Mouse (Mus musculus): ENCODE data around the gene Rap1gap. TPM values are rescaled to one million over a fixed set of nuclear protein-coding genes. Genes with fewer than 3 reads are reported as not detected.

Rap1gap gene
- polyA plus RNA-seq, 1 experiment from 2014 or later = 4.4 TPM

- Histone ChIP-seq H3K36me3 (ENCODE audit: control insufficient read depth, insufficient read depth) (no peaks in the 10 kb centered on the region), H3K4me2 (ENCODE audit: low read depth, low read length) (no peak overlapping the region), H3K27ac (ENCODE audit: low read length) (no peak overlapping the region), H3K27me3 (ENCODE audit: control insufficient read depth, insufficient read depth, low read depth, low read length) (peaks cover 37% of the 10 kb centered on the region), H3K4me3 (ENCODE audit: low read depth, low read length) (no peak overlapping the region), H3K9me3 (replicated peaks; ENCODE audit: control insufficient read depth, low read length) (no peaks in the 10 kb centered on the region), H3K4me1 (ENCODE audit: control insufficient read depth, low read depth, low read length) (peaks cover 2% of the 10 kb centered on the region; the same call in 1 of the 2 replicates), H3K9ac (ENCODE audit: low read depth, low read length) (no peak overlapping the region)
- ATAC-seq (ENCODE audit: low read depth) = no peak
- 48% methylated on average over 5 of the region's 5 CpGs for WGBS (ENCODE audit: insufficient replicate concordance)
Measured at GRCm38 (mm10) chr4:137666283-137666957, 1.9 kb downstream of the Rap1gap start.

- peaks cover 37% of the 10 kb centered on the region for H3K27me3 ChIP-seq (ENCODE audit: control insufficient read depth, insufficient read depth, low read depth, low read length)
- H3K9me3 ChIP-seq (replicated peaks; ENCODE audit: control insufficient read depth, low read length) = no peaks in the 10 kb centered on the region
- H3K4me2 ChIP-seq (ENCODE audit: low read depth, low read length) = no peak overlapping the region
- ATAC-seq (ENCODE audit: low read depth) = no peak
- H3K4me3 ChIP-seq (ENCODE audit: low read depth, low read length) = no peak overlapping the region
- no peaks in the 10 kb centered on the region for H3K36me3 ChIP-seq (ENCODE audit: control insufficient read depth, insufficient read depth)
- peaks cover 2% of the 10 kb centered on the region; the same call in 1 of the 2 replicates for H3K4me1 ChIP-seq (ENCODE audit: control insufficient read depth, low read depth, low read length)
- no peak overlapping the region for H3K9ac ChIP-seq (ENCODE audit: low read depth, low read length)
- WGBS (ENCODE audit: insufficient replicate concordance) = 46% methylated on average over 8 of the region's 8 CpGs
- H3K27ac ChIP-seq (ENCODE audit: low read length) = no peak overlapping the region
Measured at GRCm38 (mm10) chr4:137666958-137667345, 2.4 kb downstream of the Rap1gap start.

- H3K9ac ChIP-seq (ENCODE audit: low read depth, low read length) = no peak overlapping the region
- peaks cover 2% of the 10 kb centered on the region; the same call in 1 of the 2 replicates for H3K4me1 ChIP-seq (ENCODE audit: control insufficient read depth, low read depth, low read length)
- H3K27ac ChIP-seq (ENCODE audit: low read length) = no peak overlapping the region
- no peak overlapping the region for H3K4me2 ChIP-seq (ENCODE audit: low read depth, low read length)
- H3K36me3 ChIP-seq (ENCODE audit: control insufficient read depth, insufficient read depth) = no peaks in the 10 kb centered on the region
- no peak overlapping the region for H3K4me3 ChIP-seq (ENCODE audit: low read depth, low read length)
- no peak for ATAC-seq (ENCODE audit: low read depth)
- H3K27me3 ChIP-seq (ENCODE audit: control insufficient read depth, insufficient read depth, low read depth, low read length) = peaks cover 37% of the 10 kb centered on the region
- no peaks in the 10 kb centered on the region for H3K9me3 ChIP-seq (replicated peaks; ENCODE audit: control insufficient read depth, low read length)
- WGBS (ENCODE audit: insufficient replicate concordance) = 38% methylated on average over 5 of the region's 5 CpGs
Measured at GRCm38 (mm10) chr4:137667747-137668146, 3.2 kb downstream of the Rap1gap start.

- peaks cover 5% of the 10 kb centered on the region; the same call in 1 of the 2 replicates for H3K27me3 ChIP-seq (ENCODE audit: control insufficient read depth, insufficient read depth, low read depth, low read length)
- 51% methylated on average over 13 of the region's 13 CpGs for WGBS (ENCODE audit: insufficient replicate concordance)
- H3K27ac ChIP-seq (ENCODE audit: low read length) = no peak overlapping the region
- no peak overlapping the region for H3K4me3 ChIP-seq (ENCODE audit: low read depth, low read length)
- H3K4me2 ChIP-seq (ENCODE audit: low read depth, low read length) = no peak overlapping the region
- H3K4me1 ChIP-seq (ENCODE audit: control insufficient read depth, low read depth, low read length) = no peaks in the 10 kb centered on the region
- H3K9ac ChIP-seq (ENCODE audit: low read depth, low read length) = no peak overlapping the region
- H3K36me3 ChIP-seq (ENCODE audit: control insufficient read depth, insufficient read depth) = no peaks in the 10 kb centered on the region
- no peaks in the 10 kb centered on the region for H3K9me3 ChIP-seq (replicated peaks; ENCODE audit: control insufficient read depth, low read length)
- no peak for ATAC-seq (ENCODE audit: low read depth)
Measured at GRCm38 (mm10) chr4:137671711-137672500, 7.4 kb downstream of the Rap1gap start.

- no peak overlapping the region for H3K4me3 ChIP-seq (ENCODE audit: low read depth, low read length)
- peaks cover 7% of the 10 kb centered on the region for H3K27me3 ChIP-seq (ENCODE audit: control insufficient read depth, insufficient read depth, low read depth, low read length)
- H3K4me1 ChIP-seq (ENCODE audit: control insufficient read depth, low read depth, low read length) = no peaks in the 10 kb centered on the region
- WGBS (ENCODE audit: insufficient replicate concordance) = 58% methylated on average over 7 of the region's 7 CpGs
- no peak overlapping the region for H3K4me2 ChIP-seq (ENCODE audit: low read depth, low read length)
- H3K9ac ChIP-seq (ENCODE audit: low read depth, low read length) = no peak overlapping the region
- H3K27ac ChIP-seq (ENCODE audit: low read length) = no peak overlapping the region
- no peaks in the 10 kb centered on the region for H3K9me3 ChIP-seq (replicated peaks; ENCODE audit: control insufficient read depth, low read length)
- no peaks in the 10 kb centered on the region for H3K36me3 ChIP-seq (ENCODE audit: control insufficient read depth, insufficient read depth)
- ATAC-seq (ENCODE audit: low read depth) = no peak
Measured at GRCm38 (mm10) chr4:137675566-137675965, 11.0 kb downstream of the Rap1gap start.

DNA sequence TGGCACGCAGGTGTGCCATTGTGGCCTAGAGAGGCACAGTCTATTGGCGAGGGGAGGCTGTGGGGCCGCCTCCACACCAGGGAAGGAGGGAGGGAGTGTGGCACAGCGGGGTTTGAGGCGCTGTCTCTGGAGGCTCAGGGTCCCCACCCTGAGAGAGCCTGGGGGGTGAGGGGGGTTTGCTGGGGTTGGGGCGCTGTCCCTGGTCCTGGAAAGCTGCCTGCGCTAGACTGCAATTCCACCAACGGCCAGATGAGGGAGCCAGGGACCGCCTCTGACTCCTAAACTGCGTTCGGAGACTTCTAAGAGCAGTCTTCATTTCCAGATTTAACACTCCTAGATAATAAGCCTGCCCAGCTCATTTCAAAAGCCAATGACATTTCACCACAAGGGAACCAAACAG, 11.5 kb downstream of the Rap1gap start:
- no peak for ATAC-seq (ENCODE audit: low read depth)
- no peak overlapping the region for H3K4me3 ChIP-seq (ENCODE audit: low read depth, low read length)
- H3K27ac ChIP-seq (ENCODE audit: low read length) = no peak overlapping the region
- WGBS (ENCODE audit: insufficient replicate concordance) = 7% methylated on average over 11 of the region's 11 CpGs
- H3K27me3 ChIP-seq (ENCODE audit: control insufficient read depth, insufficient read depth, low read depth, low read length) = peaks cover 12% of the 10 kb centered on the region
- H3K4me2 ChIP-seq (ENCODE audit: low read depth, low read length) = no peak overlapping the region
- no peaks in the 10 kb centered on the region for H3K4me1 ChIP-seq (ENCODE audit: control insufficient read depth, low read depth, low read length)
- H3K9ac ChIP-seq (ENCODE audit: low read depth, low read length) = no peak overlapping the region
- H3K36me3 ChIP-seq (ENCODE audit: control insufficient read depth, insufficient read depth) = no peaks in the 10 kb centered on the region
- H3K9me3 ChIP-seq (replicated peaks; ENCODE audit: control insufficient read depth, low read length) = no peaks in the 10 kb centered on the region

- 55% methylated on average over 13 of the region's 13 CpGs for WGBS (ENCODE audit: insufficient replicate concordance)
- Histone ChIP-seq H3K9ac (ENCODE audit: low read depth, low read length) (no peak overlapping the region), H3K4me2 (ENCODE audit: low read depth, low read length) (no peak overlapping the region), H3K36me3 (ENCODE audit: control insufficient read depth, insufficient read depth) (no peaks in the 10 kb centered on the region), H3K4me3 (ENCODE audit: low read depth, low read length) (no peak overlapping the region), H3K9me3 (replicated peaks; ENCODE audit: control insufficient read depth, low read length) (no peaks in the 10 kb centered on the region), H3K4me1 (ENCODE audit: control insufficient read depth, low read depth, low read length) (no peaks in the 10 kb centered on the region; the same call in 1 of the 2 replicates), H3K27ac (ENCODE audit: low read length) (no peak overlapping the region), H3K27me3 (ENCODE audit: control insufficient read depth, insufficient read depth, low read depth, low read length) (peaks cover 21% of the 10 kb centered on the region)
- no peak for ATAC-seq (ENCODE audit: low read depth)
Measured at GRCm38 (mm10) chr4:137676700-137677484, 12.4 kb downstream of the Rap1gap start.

GRCm38 (mm10) chr4:137677906-137678305, 13.4 kb downstream of the Rap1gap start:
- Histone ChIP-seq H3K9me3 (replicated peaks; ENCODE audit: control insufficient read depth, low read length) (no peaks in the 10 kb centered on the region), H3K27ac (ENCODE audit: low read length) (no peak overlapping the region), H3K27me3 (ENCODE audit: control insufficient read depth, insufficient read depth, low read depth, low read length) (peaks cover 28% of the 10 kb centered on the region), H3K36me3 (ENCODE audit: control insufficient read depth, insufficient read depth) (no peaks in the 10 kb centered on the region), H3K4me1 (ENCODE audit: control insufficient read depth, low read depth, low read length) (no peaks in the 10 kb centered on the region; the same call in 1 of the 2 replicates), H3K9ac (ENCODE audit: low read depth, low read length) (no peak overlapping the region), H3K4me3 (ENCODE audit: low read depth, low read length) (no peak overlapping the region), H3K4me2 (ENCODE audit: low read depth, low read length) (no peak overlapping the region)
- no peak for ATAC-seq (ENCODE audit: low read depth)
- WGBS (ENCODE audit: insufficient replicate concordance) = 68% methylated on average over 5 of the region's 5 CpGs
